Mouse (Mus musculus): Measurements from ENCODE around the gene Gabpb2. TPM values are rescaled to one million over a fixed set of nuclear protein-coding genes. Genes with fewer than 3 reads are reported as not detected.

Gabpb2 gene
- polyA plus RNA-seq, 1 experiment from 2014 or later = 8.9 TPM

GRCm38 (mm10) chr3:95164840-95165239 lies 52.9 kb downstream of the Gabpb2 start:
- peaks cover 35% of the 10 kb centered on the region for H3K4me1 ChIP-seq
- ATAC-seq (ENCODE audit: insufficient number of reproducible peaks, low FRiP score, low TSS enrichment, low read depth) = no peak
- 86% methylated on average over 5 of the region's 5 CpGs for WGBS
- no peak overlapping the region for H3K4me3 ChIP-seq (replicated peaks)
- no peak overlapping the region for H3K27ac ChIP-seq (replicated peaks)
- H3K36me3 ChIP-seq = peaks cover 53% of the 10 kb centered on the region
- H3K9me3 ChIP-seq (replicated peaks) = no peaks in the 10 kb centered on the region
- no peak overlapping the region for H3K9ac ChIP-seq
- no peak overlapping the region for H3K4me2 ChIP-seq (replicated peaks)
- H3K27me3 ChIP-seq = 0 out of 2 replicates have a peak, but pooled peaks cover 3% of the 10 kb centered on the region

- Histone ChIP-seq H3K27ac (replicated peaks) (0 out of 2 replicates have a peak overlapping the region, but pooled peaks have one; percentile 3), H3K36me3 (peaks cover 47% of the 10 kb centered on the region)
- WGBS = 79% methylated on average over 5 of the region's 5 CpGs
These were observed 53.5 kb downstream of the Gabpb2 start for GRCm38 (mm10) chr3:95164256-95164550.

GRCm38 (mm10) chr3:95163419-95164255 lies 54.1 kb downstream of the Gabpb2 start:
- Histone ChIP-seq H3K27ac (replicated peaks) (0 out of 2 replicates have a peak overlapping the region, but pooled peaks have one; percentile 48), H3K36me3 (peaks cover 41% of the 10 kb centered on the region), H3K4me3 (replicated peaks) (no peak overlapping the region; the same call in 1 of the 2 replicates), H3K27me3 (no peaks in the 10 kb centered on the region), H3K4me2 (replicated peaks) (peak overlapping the region; percentile 74; the same call in 1 of the 2 replicates), H3K4me1 (peaks cover 40% of the 10 kb centered on the region), H3K9me3 (replicated peaks) (no peaks in the 10 kb centered on the region), H3K9ac (peak overlapping the region; percentile 4; the same call in 1 of the 2 replicates)
- ATAC-seq (ENCODE audit: insufficient number of reproducible peaks, low FRiP score, low TSS enrichment, low read depth) = 0 out of 2 replicates have a peak, but pooled peaks have one; percentile 12
- 49% methylated on average over 11 of the region's 11 CpGs for WGBS

More at GRCm38 (mm10) chr3:95164256-95164550, 53.5 kb downstream of the Gabpb2 start:
- ATAC-seq (ENCODE audit: insufficient number of reproducible peaks, low FRiP score, low TSS enrichment, low read depth) = no peak
- Histone ChIP-seq H3K4me3 (replicated peaks) (no peak overlapping the region), H3K27me3 (no peaks in the 10 kb centered on the region), H3K9me3 (replicated peaks) (no peaks in the 10 kb centered on the region), H3K9ac (no peak overlapping the region), H3K4me1 (peaks cover 40% of the 10 kb centered on the region), H3K4me2 (replicated peaks) (no peak overlapping the region; the same call in 1 of the 2 replicates)

GRCm38 (mm10) chr3:95162345-95162628 lies 55.4 kb downstream of the Gabpb2 start:
- Histone ChIP-seq H3K27ac (replicated peaks) (peak overlapping the region; percentile 68), H3K4me3 (replicated peaks) (peak overlapping the region; percentile 65)
- 28% methylated on average over 2 of the region's 2 CpGs for WGBS

GRCm38 (mm10) chr3:95161618-95162344 lies 55.9 kb downstream of the Gabpb2 start:
- H3K4me1 ChIP-seq = peaks cover 40% of the 10 kb centered on the region
- H3K36me3 ChIP-seq = peaks cover 23% of the 10 kb centered on the region
- ATAC-seq (ENCODE audit: insufficient number of reproducible peaks, low FRiP score, low TSS enrichment, low read depth) = no peak
- peak overlapping the region; percentile 68 for H3K27ac ChIP-seq (replicated peaks)
- no peaks in the 10 kb centered on the region for H3K9me3 ChIP-seq (replicated peaks)
- peak overlapping the region; percentile 47 for H3K9ac ChIP-seq
- peak overlapping the region; percentile 74 for H3K4me2 ChIP-seq (replicated peaks)
- peak overlapping the region; percentile 65 for H3K4me3 ChIP-seq (replicated peaks)
- H3K27me3 ChIP-seq = no peaks in the 10 kb centered on the region
- 4% methylated on average over 9 of the region's 9 CpGs for WGBS

More at GRCm38 (mm10) chr3:95162345-95162628, 55.4 kb downstream of the Gabpb2 start:
- Histone ChIP-seq H3K27me3 (no peaks in the 10 kb centered on the region), H3K9me3 (replicated peaks) (no peaks in the 10 kb centered on the region), H3K4me2 (replicated peaks) (peak overlapping the region; percentile 74), H3K4me1 (peaks cover 40% of the 10 kb centered on the region), H3K9ac (no peak overlapping the region), H3K36me3 (peaks cover 28% of the 10 kb centered on the region)
- ATAC-seq (ENCODE audit: insufficient number of reproducible peaks, low FRiP score, low TSS enrichment, low read depth) = no peak

- Histone ChIP-seq H3K36me3 (peaks cover 16% of the 10 kb centered on the region; the same call in 1 of the 2 replicates), H3K9me3 (replicated peaks) (no peaks in the 10 kb centered on the region), H3K4me3 (replicated peaks) (peak overlapping the region; percentile 65), H3K9ac (peak overlapping the region; percentile 47), H3K27me3 (no peaks in the 10 kb centered on the region), H3K4me2 (replicated peaks) (peak overlapping the region; percentile 74), H3K4me1 (peaks cover 40% of the 10 kb centered on the region), H3K27ac (replicated peaks) (peak overlapping the region; percentile 68)
- ATAC-seq (ENCODE audit: insufficient number of reproducible peaks, low FRiP score, low TSS enrichment, low read depth) = peak; percentile 32
- WGBS = under 1% methylated on average over 30 of the region's 30 CpGs
These were observed 56.6 kb downstream of the Gabpb2 start for GRCm38 (mm10) chr3:95161041-95161551.

GRCm38 (mm10) chr3:95159987-95160963 lies 57.4 kb downstream of the Gabpb2 start, which contains the start of gene Sema6c:
Gene Sema6c, plus strand, starts transcription at chr3:95160457.
- Histone ChIP-seq H3K9ac (peak within 1 kb of the TSS; percentile 47), H3K4me3 (replicated peaks) (peak within 1 kb of the TSS; percentile 65), H3K36me3 (peaks cover 9% of the 10 kb centered on the region; the same call in 1 of the 2 replicates), H3K27me3 (no peaks in the 10 kb centered on the region), H3K27ac (replicated peaks) (peak within 1 kb of the TSS; percentile 68), H3K4me1 (peaks cover 40% of the 10 kb centered on the region), H3K4me2 (replicated peaks) (peak within 1 kb of the TSS; percentile 74), H3K9me3 (replicated peaks) (no peaks in the 10 kb centered on the region)
- peak; percentile 96 for ATAC-seq (ENCODE audit: insufficient number of reproducible peaks, low FRiP score, low TSS enrichment, low read depth)
- under 1% methylated on average over 66 of the region's 66 CpGs for WGBS

GRCm38 (mm10) chr3:95159511-95159986 lies 58.2 kb downstream of the Gabpb2 start:
- Histone ChIP-seq H3K9me3 (replicated peaks) (no peaks in the 10 kb centered on the region), H3K4me3 (replicated peaks) (peak overlapping the region; percentile 65), H3K27me3 (no peaks in the 10 kb centered on the region), H3K4me1 (peaks cover 40% of the 10 kb centered on the region), H3K36me3 (0 out of 2 replicates have a peak, but pooled peaks cover 2% of the 10 kb centered on the region), H3K9ac (no peak overlapping the region), H3K4me2 (replicated peaks) (peak overlapping the region; percentile 74), H3K27ac (replicated peaks) (no peak overlapping the region)
- no peak for ATAC-seq (ENCODE audit: insufficient number of reproducible peaks, low FRiP score, low TSS enrichment, low read depth)
- WGBS = 15% methylated on average over 8 of the region's 8 CpGs

- ATAC-seq (ENCODE audit: insufficient number of reproducible peaks, low FRiP score, low TSS enrichment, low read depth) = no peak
These were observed 63.8 kb downstream of the Gabpb2 start for GRCm38 (mm10) chr3:95153874-95154273.

GRCm38 (mm10) chr3:95147924-95148323 lies 69.8 kb downstream of the Gabpb2 start:
- H3K4me2 ChIP-seq (replicated peaks) = no peak overlapping the region
- H3K27me3 ChIP-seq = no peaks in the 10 kb centered on the region
- H3K27ac ChIP-seq (replicated peaks) = no peak overlapping the region
- no peaks in the 10 kb centered on the region for H3K4me1 ChIP-seq
- no peaks in the 10 kb centered on the region for H3K36me3 ChIP-seq
- WGBS = 47% methylated on average over 3 of the region's 3 CpGs
- H3K9ac ChIP-seq = no peak overlapping the region
- H3K9me3 ChIP-seq (replicated peaks) = no peaks in the 10 kb centered on the region
- no peak overlapping the region for H3K4me3 ChIP-seq (replicated peaks)
- no peak for ATAC-seq (ENCODE audit: insufficient number of reproducible peaks, low FRiP score, low TSS enrichment, low read depth)

More at GRCm38 (mm10) chr3:95153874-95154273, 63.8 kb downstream of the Gabpb2 start:
- no peak overlapping the region for H3K9ac ChIP-seq
- no peak overlapping the region for H3K27ac ChIP-seq (replicated peaks)
- no peaks in the 10 kb centered on the region for H3K36me3 ChIP-seq
- H3K4me1 ChIP-seq = no peaks in the 10 kb centered on the region
- WGBS = 48% methylated on average over 4 of the region's 4 CpGs
- H3K4me3 ChIP-seq (replicated peaks) = no peak overlapping the region
- H3K27me3 ChIP-seq = no peaks in the 10 kb centered on the region
- no peaks in the 10 kb centered on the region for H3K9me3 ChIP-seq (replicated peaks)
- H3K4me2 ChIP-seq (replicated peaks) = no peak overlapping the region
